Mouse (Mus musculus): Measurements from ENCODE around the gene Ugt2b36.
"Not testable (repeated sequence)": the region's sequence is repeated elsewhere in the genome, so short reads cannot be mapped to it uniquely, and the experiment has no call there.

Ugt2b36 gene

GRCm38 (mm10) chr5:87092346-87093027 is at the start of gene Ugt2b36:
Ugt2b36 (minus strand) TSS chr5:87092555.
- DNase-seq, result no peak

GRCm38 (mm10) chr5:87140196-87140595 is 47.8 kb upstream of the Ugt2b36 start, which contains the start of gene Ugt2b5:
Ugt2b5 (minus strand) TSS chr5:87140318.
- not testable (repeated sequence) for DNase-seq

- DNase-seq, result not testable (repeated sequence)
Observed at GRCm38 (mm10) chr5:87103697-87104096, 11.3 kb upstream of the Ugt2b36 start.

- DNase-seq, result no peak
Observed at GRCm38 (mm10) chr5:87091111-87091510, 1.2 kb downstream of the Ugt2b36 start.

GRCm38 (mm10) chr5:87089264-87089663 is 3.1 kb downstream of the Ugt2b36 start:
- no peak for DNase-seq

- no peak for DNase-seq
Observed at GRCm38 (mm10) chr5:87086269-87086668, 6.1 kb downstream of the Ugt2b36 start.

- DNase-seq, result no peak
Observed at GRCm38 (mm10) chr5:87030624-87031023, 61.7 kb downstream of the Ugt2b36 start.

- DNase-seq, result no peak
Observed at GRCm38 (mm10) chr5:87027359-87027758, 65.0 kb downstream of the Ugt2b36 start.

Measured in layer of hippocampus, adult 9-11 months (tissue).